Mouse (Mus musculus) B cell, adult (primary cell): ENCODE results near the gene Thnsl1. TPM values are rescaled to one million over a fixed set of nuclear protein-coding genes. Genes with fewer than 3 reads are reported as not detected.

ENCODE experiments used
- total RNA-seq: library from RNA; stranded (reverse); gene quantifications from 4 replicates; pipeline ENCODE4 v1.2.4, GENCODE M21; 2023; ENCODE audit not compliant: inconsistent age

The Thnsl1 gene
- 5.8 to 8.7 TPM (median 6.7 TPM) in 4 replicates for total RNA-seq

GRCm38 (mm10) chr2:21204912-21205830, at the start of gene Thnsl1, which contains the start of gene Enkur:
Gene Thnsl1, plus strand, starts transcription at chr2:21205724.
Gene Enkur, minus strand, starts transcription at chr2:21205365.

Other genes with a start within 250 kb of the Thnsl1 start
- 25.8 to 30.5 TPM (median 29.3 TPM) in 4 replicates for gene Arhgap21, start 236.8 kb upstream of the Thnsl1 start, total RNA-seq
- gene Enkur, start 359 bp upstream of the Thnsl1 start, total RNA-seq, result 1.7 to 3.2 TPM (median 2.6 TPM) in 4 replicates
- not detected in 4 replicates for gene Gpr158, start 161.8 kb downstream of the Thnsl1 start, total RNA-seq